Mouse (Mus musculus) lung, postnatal 10 days (tissue): ENCODE results near the gene Rag1.

Source experiments
- DNase-seq: peaks from one replicate; pipeline ENCODE4 v3.0.0; 2021

Rag1 gene

GRCm38 (mm10) chr2:101638979-101639839, 10.1 kb downstream of the Rag1 start:
- DNase-seq = no peak

- DNase-seq = peak; percentile 93
Observed at GRCm38 (mm10) chr2:101628297-101629236, 20.7 kb downstream of the Rag1 start.

GRCm38 (mm10) chr2:101627227-101627626, 22.1 kb downstream of the Rag1 start:
- DNase-seq = no peak

GRCm38 (mm10) chr2:101624526-101624925, 24.8 kb downstream of the Rag1 start, which contains the start of gene Rag2:
Gene Rag2, plus strand, starts transcription at chr2:101624718.
- no peak for DNase-seq

GRCm38 (mm10) chr2:101624011-101624410, 25.3 kb downstream of the Rag1 start:
- no peak for DNase-seq

GRCm38 (mm10) chr2:101623042-101623441, 26.3 kb downstream of the Rag1 start:
- no peak for DNase-seq

GRCm38 (mm10) chr2:101621611-101622010, 27.7 kb downstream of the Rag1 start:
- no peak for DNase-seq

- no peak for DNase-seq
Observed at GRCm38 (mm10) chr2:101620899-101621298, 28.4 kb downstream of the Rag1 start.

GRCm38 (mm10) chr2:101618373-101618772, 30.9 kb downstream of the Rag1 start:
- no peak for DNase-seq

GRCm38 (mm10) chr2:101615464-101616305, 33.6 kb downstream of the Rag1 start:
- no peak for DNase-seq

GRCm38 (mm10) chr2:101610861-101611260, 38.4 kb downstream of the Rag1 start:
- no peak for DNase-seq

GRCm38 (mm10) chr2:101608232-101608894, 40.9 kb downstream of the Rag1 start:
- no peak for DNase-seq

GRCm38 (mm10) chr2:101603099-101603498, 46.2 kb downstream of the Rag1 start:
- no peak for DNase-seq

GRCm38 (mm10) chr2:101600703-101601102, 48.6 kb downstream of the Rag1 start:
- peak; percentile 37 for DNase-seq

GRCm38 (mm10) chr2:101598190-101599181, 50.8 kb downstream of the Rag1 start:
- no peak for DNase-seq

- no peak for DNase-seq
Observed at GRCm38 (mm10) chr2:101597186-101597585, 52.1 kb downstream of the Rag1 start.

- no peak for DNase-seq
Observed at GRCm38 (mm10) chr2:101594681-101595080, 54.6 kb downstream of the Rag1 start.

- no peak for DNase-seq
Observed at GRCm38 (mm10) chr2:101592886-101593285, 56.4 kb downstream of the Rag1 start.

GRCm38 (mm10) chr2:101592023-101592841, 57.1 kb downstream of the Rag1 start:
- DNase-seq = no peak

GRCm38 (mm10) chr2:101591356-101591755, 57.9 kb downstream of the Rag1 start:
- no peak for DNase-seq
